Mouse (Mus musculus): ENCODE measurements around the gene Rabl2.

DNA sequence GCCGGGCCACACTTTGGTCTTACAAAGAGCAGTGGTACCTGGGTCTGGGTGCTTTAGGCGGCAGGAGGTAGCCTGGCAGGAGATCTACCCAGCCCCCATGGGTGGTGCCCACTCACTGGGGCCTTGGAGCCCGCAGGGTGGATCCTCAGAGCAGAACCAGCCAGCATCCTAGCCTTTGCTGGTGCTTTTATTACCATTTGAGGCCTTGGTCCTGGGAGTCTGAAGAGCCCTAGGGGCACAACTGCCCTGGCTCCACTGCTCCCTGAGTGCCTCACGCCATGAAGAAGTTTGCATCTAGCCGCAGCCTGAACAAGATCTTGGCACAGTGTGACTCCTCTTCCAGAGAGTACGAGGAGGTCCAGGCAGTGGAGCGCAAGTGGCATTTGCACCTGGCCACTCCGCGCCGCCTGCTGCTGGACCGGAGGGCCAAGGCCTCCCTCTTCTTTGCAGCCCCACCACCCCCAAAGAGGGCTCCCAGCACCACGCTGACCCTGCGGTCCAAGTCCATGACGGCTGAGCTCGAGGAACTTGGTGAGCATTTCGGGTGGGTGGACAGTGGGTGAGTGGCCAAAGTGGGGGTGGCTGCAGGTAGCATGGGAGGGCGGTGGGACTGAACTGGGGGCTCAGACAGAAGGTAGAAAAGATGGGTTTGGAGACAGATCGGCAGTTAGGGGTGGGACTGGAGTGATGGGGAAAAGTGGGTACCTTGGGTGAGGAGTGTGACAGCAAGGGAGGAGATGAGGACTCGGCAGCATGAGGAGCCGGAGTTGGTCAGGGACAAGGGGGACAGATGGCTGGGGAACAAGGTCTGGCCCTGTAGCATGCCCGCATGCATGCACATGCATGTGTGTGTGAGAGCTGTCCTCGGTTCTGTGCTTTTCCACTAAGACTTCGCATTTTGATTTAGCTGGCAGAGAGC is 58.5 kb downstream of the Rabl2 start:
- TF ChIP-seq CTCF (conservative IDR thresholded peaks at IDR 0.05 in 1 of 2, IDR thresholded peaks at IDR 0.05 in 1 of 2; ENCODE audit: low read depth in 2 of 2, low read length in 2 of 2) (no peak), POLR2A (IDR thresholded peaks at IDR 0.05; ENCODE audit: low read depth, low read length) (no peak)

Measured in CH12.LX (cell line).